Mouse (Mus musculus) liver, postnatal 0 days (tissue): ENCODE data around the gene Mical3.

Experiments used
- CTCF ChIP-seq: sonication (generic); IDR thresholded peaks from 2 replicates; pipeline ENCODE4 v1.5.1; 2016; ENCODE audit warnings: antibody characterized with exemption, low read depth
- EP300 ChIP-seq: IDR thresholded peaks from 2 replicates; pipeline ENCODE4 v1.6.1; 2016; ENCODE audit warnings: antibody characterized with exemption, low read depth, mild to moderate bottlenecking

GRCm38 (mm10) chr6:121009651-121010050, 121.1 kb downstream of the Mical3 start:
- TF ChIP-seq CTCF (no peak), EP300 (no peak)
